9 mouse cellular contexts compared by ENCODE assay signal in the genomic region with DNA sequence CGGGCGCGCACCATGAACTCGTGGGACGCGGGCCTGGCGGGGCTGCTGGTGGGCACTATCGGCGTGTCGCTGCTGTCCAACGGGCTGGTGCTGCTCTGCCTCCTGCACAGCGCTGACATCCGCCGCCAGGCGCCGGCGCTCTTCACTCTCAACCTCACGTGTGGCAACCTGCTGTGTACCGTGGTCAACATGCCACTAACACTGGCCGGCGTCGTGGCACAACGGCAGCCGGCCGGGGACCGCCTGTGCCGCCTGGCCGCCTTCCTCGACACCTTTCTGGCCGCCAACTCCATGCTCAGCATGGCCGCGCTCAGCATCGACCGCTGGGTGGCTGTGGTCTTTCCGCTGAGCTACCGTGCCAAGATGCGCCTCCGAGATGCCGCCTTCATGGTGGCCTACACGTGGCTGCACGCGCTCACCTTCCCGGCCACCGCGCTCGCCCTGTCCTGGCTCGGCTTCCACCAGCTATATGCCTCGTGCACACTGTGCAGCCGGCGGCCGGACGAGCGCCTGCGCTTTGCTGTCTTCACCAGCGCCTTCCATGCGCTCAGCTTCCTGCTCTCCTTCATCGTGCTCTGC. TPM values are rescaled to one million over a fixed set of nuclear protein-coding genes. Genes with fewer than 3 reads are reported as not detected.
DNase-seq lines count a peak whose midpoint lies in the region; ATAC-seq lines count a peak whose summit lies in the region.
"Had no signal": no experiment of that assay in that cellular context is flagged by ENCODE, and none has a peak within 500 bp of the region (broad histone marks: within the 10 kb centered on the region; RNA-seq: fewer than 3 reads in every experiment).

No protein-coding gene starts in this region.

- peak; percentile 32 to 57 for DNase-seq in left cerebral cortex, adult 18-20 months (ENCODE audit: low spot score in 2 of 2)
- DNase-seq in left cerebral cortex, adult 11 months (ENCODE audit: low spot score) = no peak
- peak; percentile 64 for DNase-seq in forebrain, embryonic 11.5 days (ENCODE audit: low spot score)
- peak; percentile 54 for DNase-seq in left cerebral cortex, postnatal 4 days
- peak; percentile 42 for DNase-seq in retina, postnatal 1 day
- DNase-seq in spleen, postnatal 14 days (ENCODE audit: low spot score in 2 of 2) = no peak
- DNase-seq in ovary, postnatal 36 days (ENCODE audit: low spot score) = no peak
- no peak for DNase-seq in ovary, adult 18-20 months (ENCODE audit: low spot score)

- WGBS in forebrain, embryonic 11.5 days = 6% methylated on average over 54 of the region's 57 CpGs

- ATAC-seq in forebrain, embryonic 11.5 days (replicated peaks; ENCODE audit: low FRiP score) = peak; percentile 33; the same call in 1 of the 2 replicates

- no peaks in the 10 kb centered on the region for H3K9me3 ChIP-seq in forebrain, embryonic 11.5 days (ENCODE audit: control insufficient read depth, low read length)

- no peak overlapping the region for H3K9ac ChIP-seq in forebrain, embryonic 11.5 days (ENCODE audit: low read length)

- peaks cover 32% of the 10 kb centered on the region for H3K27me3 ChIP-seq in forebrain, embryonic 11.5 days (ENCODE audit: control insufficient read depth, insufficient read depth, low read length)

- H3K4me3 ChIP-seq in forebrain, embryonic 11.5 days (ENCODE audit: low read depth, low read length) = peak overlapping the region; percentile 30

- peaks cover 8% of the 10 kb centered on the region; the same call in 1 of the 2 replicates for H3K4me1 ChIP-seq in forebrain, embryonic 11.5 days (replicated peaks; ENCODE audit: control insufficient read depth, insufficient read depth, low read length)

- no peak overlapping the region for H3K27ac ChIP-seq in forebrain, embryonic 11.5 days (ENCODE audit: low read depth, low read length)

- H3K4me2 ChIP-seq in forebrain, embryonic 11.5 days (ENCODE audit: low read depth, low read length, severe bottlenecking) = peak overlapping the region; percentile 56

- H3K36me3 ChIP-seq in forebrain, embryonic 11.5 days (ENCODE audit: control insufficient read depth, insufficient read depth, low read length) = no peaks in the 10 kb centered on the region

- intact Hi-C loops in left cerebral cortex, postnatal 4 days (cut with DNase I) = loop anchor here (5.0 kb wide), 2 partner anchors 60 to 245 kb away; no protein-coding TSS in a partner anchor

RNA-seq across cellular contexts. Expression of a gene that starts 0.7 kb away (rescaled TPM):
- total RNA-seq in left cerebral cortex, adult 18-20 months (2021) = 100 to 1,000 TPM in 1 of 2 experiments, 10 to 100 TPM in 1; 91.1 to 111 TPM
- 0.15 and 0.25 TPM in 2 replicates for polyA plus RNA-seq in forebrain, embryonic 11.5 days (2014; fragmentation: Nextera tagmentation; extraction: Ambion mirVana)
- total RNA-seq in left cerebral cortex, postnatal 4 days (2021) = 10 to 100 TPM; 49.3 to 52.4 TPM
- polyA plus RNA-seq: heart, postnatal 0 days had no signal

Comparison
In these comparisons a context has a peak if more than half of its experiments do, and no peak if none do; other contexts are left out.
1. DNase-seq: peak in left cerebral cortex, adult 18-20 months (2 of 2), forebrain, embryonic 11.5 days (single experiment), left cerebral cortex, postnatal 4 days (single experiment) and retina, postnatal 1 day (single experiment); none in left cerebral cortex, adult 11 months (single experiment), spleen, postnatal 14 days (0 of 2), ovary, postnatal 36 days (single experiment) and ovary, adult 18-20 months (single experiment).